Mouse (Mus musculus): ENCODE measurements at regions not wholly inside any gene's neighbourhood (a gene's known extent, or its start where the extent isn't known, plus 50 kb on each side); places are given as distances from the start of the nearest gene placed in this dataset.
A peak's percentile ranks its signal among the peaks of the same experiment; 100 is the strongest.
"Not testable (repeated sequence)": the region's sequence is repeated elsewhere in the genome, so short reads cannot be mapped to it uniquely, and the experiment has no call there.

GRCm38 (mm10) chr12:23026976-23027375, 753.1 kb downstream of the Gm10330 start:
- not testable (repeated sequence) for H3K9me3 ChIP-seq; ATAC-seq (ENCODE audit: low read depth); H3K27ac ChIP-seq (replicated peaks); H3K36me3 ChIP-seq; H3K27me3 ChIP-seq; H3K4me3 ChIP-seq; H3K4me1 ChIP-seq (replicated peaks); H3K4me2 ChIP-seq; H3K9ac ChIP-seq
- 89% methylated on average over 6 of the region's 6 CpGs for WGBS

DNA sequence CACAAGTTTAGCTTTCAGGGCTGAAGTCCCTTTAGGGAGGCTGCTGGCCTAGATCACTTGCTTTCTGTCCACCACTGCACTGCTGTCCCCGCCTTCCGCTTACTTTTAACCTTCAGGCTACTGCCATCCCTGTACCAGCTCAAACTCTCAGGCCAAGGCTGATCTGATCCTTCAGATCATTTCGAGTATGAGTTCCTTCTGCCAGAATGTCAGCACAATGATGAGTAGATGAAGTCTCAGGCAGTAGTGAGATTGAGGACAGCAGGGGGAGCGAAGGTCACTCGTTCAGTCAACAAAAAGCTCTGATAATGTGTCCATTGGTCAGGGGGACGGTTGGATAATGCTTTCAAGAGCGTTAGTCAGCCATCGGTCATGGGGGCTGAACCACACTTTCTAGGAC, 756.5 kb downstream of the Gm10330 start:
- H3K4me3 ChIP-seq; H3K4me1 ChIP-seq (replicated peaks); H3K36me3 ChIP-seq; H3K4me2 ChIP-seq; ATAC-seq (ENCODE audit: low read depth); H3K27ac ChIP-seq (replicated peaks); H3K27me3 ChIP-seq; H3K9ac ChIP-seq; H3K9me3 ChIP-seq: not testable (repeated sequence)
- 92% methylated on average over 8 of the region's 8 CpGs for WGBS

DNA sequence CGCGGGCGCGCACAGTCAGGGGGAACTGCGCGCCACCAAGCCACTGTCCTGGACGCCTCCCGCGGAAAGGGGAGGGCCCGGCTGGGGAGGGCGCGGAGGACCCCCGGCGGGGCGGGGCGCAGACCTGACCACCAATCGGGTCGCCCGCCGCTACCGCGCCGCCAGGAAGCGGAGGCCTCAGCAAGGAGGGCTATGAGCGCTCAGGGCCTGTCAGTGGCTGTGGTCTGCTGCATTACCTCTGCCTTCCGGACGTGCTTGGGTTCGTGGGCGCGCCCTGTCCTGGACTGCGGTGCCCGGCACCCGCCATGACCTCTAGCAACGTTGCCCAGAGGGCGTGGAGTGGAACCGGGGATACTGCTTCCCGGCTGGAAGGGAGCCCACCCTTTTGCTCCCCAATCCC, 769.9 kb downstream of the Gm10330 start:
- H3K4me2 ChIP-seq, result peak overlapping the region; percentile 47
- under 1% methylated on average over 35 of the region's 37 CpGs for WGBS
- H3K9ac ChIP-seq, result peak overlapping the region; percentile 22; the same call in 1 of the 2 replicates
- not testable (repeated sequence) for H3K27me3 ChIP-seq; H3K9me3 ChIP-seq; H3K27ac ChIP-seq (replicated peaks); ATAC-seq (ENCODE audit: low read depth); H3K4me1 ChIP-seq (replicated peaks); H3K36me3 ChIP-seq
- peak overlapping the region; percentile 42 for H3K4me3 ChIP-seq

- 1% methylated on average over 28 of the region's 48 CpGs for WGBS
Measured at GRCm38 (mm10) chr12:23009662-23010061, 770.4 kb downstream of the Gm10330 start.

More at GRCm38 (mm10) chr12:23009662-23010061, 770.4 kb downstream of the Gm10330 start:
- Histone ChIP-seq H3K4me3 (peak overlapping the region; percentile 42), H3K4me2 (peak overlapping the region; percentile 47), H3K9ac (peak overlapping the region; percentile 64)
- not testable (repeated sequence) for H3K27me3 ChIP-seq; H3K9me3 ChIP-seq; H3K36me3 ChIP-seq; H3K27ac ChIP-seq (replicated peaks); ATAC-seq (ENCODE audit: low read depth); H3K4me1 ChIP-seq (replicated peaks)

Data from neural tube, embryonic 13.5 days (tissue).